Mouse (Mus musculus): ENCODE measurements at regions not wholly inside any gene's neighbourhood (a gene's known extent, or its start where the extent isn't known, plus 50 kb on each side); places are given as distances from the start of the nearest gene placed in this dataset.

- no peak for TF ChIP-seq CTCF (IDR thresholded peaks at IDR 0.05; ENCODE audit: borderline replicate concordance, extremely low read depth, insufficient read depth, insufficient read length)
- no peak for TF ChIP-seq POLR2A (IDR thresholded peaks at IDR 0.05; ENCODE audit: borderline replicate concordance, extremely low read depth, insufficient read depth, insufficient read length, poor library complexity, severe bottlenecking)
Measured at GRCm38 (mm10) chr11:56753699-56754098, 257.5 kb upstream of the Gria1 start.

All from brain, embryonic 14.5 days (tissue).